Mouse (Mus musculus) right cerebral cortex, postnatal 14 days (tissue): ENCODE measurements around the gene Anapc1.
"Not testable (repeated sequence)": the region's sequence is repeated elsewhere in the genome, so short reads cannot be mapped to it uniquely, and the experiment has no call there.

Experiments used
- DNase-seq: peaks from one replicate; pipeline ENCODE4 v3.0.0; 2022

Gene Anapc1

DNA sequence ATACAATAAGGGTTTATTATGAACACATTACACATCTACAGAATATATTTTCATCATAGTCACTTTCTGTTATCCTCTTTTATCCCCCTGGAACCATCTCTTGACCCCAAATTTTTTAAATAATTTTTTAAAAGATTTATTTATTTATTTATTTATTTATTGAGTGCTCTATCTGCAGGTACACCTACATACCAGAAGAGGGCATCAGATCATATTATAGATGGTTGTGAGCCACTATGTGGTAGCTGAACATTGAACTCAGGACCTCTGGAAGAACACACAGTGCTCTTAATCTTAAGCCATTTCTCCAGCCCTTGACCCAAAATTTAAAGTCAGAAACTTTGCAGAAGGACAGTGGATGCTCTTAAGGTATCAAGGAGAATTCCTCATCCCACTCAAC is 7.4 kb upstream of the Anapc1 start:
- no peak for DNase-seq

DNA sequence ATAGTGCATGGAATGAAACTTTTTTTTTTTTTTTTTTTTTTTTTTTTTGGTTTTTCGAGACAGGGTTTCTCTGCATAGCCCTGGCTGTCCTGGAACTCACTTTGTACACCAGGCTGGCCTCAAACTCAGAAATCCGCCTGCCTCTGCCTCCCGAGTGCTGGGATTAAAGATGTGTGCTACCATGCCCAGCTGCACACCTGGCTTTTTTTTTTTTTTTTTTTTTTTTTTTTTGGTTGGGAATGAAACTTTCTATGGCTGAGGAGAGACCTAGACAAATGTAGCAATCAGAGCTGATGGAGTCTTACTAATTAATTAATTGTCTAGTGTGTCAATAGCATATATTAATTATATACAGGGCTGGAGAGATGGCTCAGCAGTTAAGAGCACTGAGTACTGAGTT is 6.6 kb upstream of the Anapc1 start:
- DNase-seq = not testable (repeated sequence)

GRCm38 (mm10) chr2:128693236-128693635 is 6.0 kb upstream of the Anapc1 start:
- no peak for DNase-seq

DNA sequence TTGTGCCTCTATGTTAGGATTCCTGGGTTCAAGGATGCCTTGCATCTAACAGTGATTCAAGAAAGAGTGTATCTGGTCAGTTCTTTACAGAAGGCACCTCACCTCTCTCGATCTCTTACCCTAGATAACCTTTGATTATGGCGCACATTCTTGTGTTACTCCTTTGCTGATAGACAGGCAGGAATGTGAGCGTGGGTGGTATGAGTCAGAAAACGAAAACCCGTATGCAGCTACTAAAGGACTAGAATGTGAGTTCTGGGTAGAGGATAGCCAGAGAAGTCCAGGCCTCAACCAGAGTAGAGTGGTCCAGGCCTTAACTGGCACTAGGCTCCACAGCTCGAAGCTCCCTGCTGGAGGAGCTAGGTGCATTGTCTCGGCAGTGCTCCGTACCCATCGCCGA is 5.6 kb upstream of the Anapc1 start:
- DNase-seq = no peak

DNA sequence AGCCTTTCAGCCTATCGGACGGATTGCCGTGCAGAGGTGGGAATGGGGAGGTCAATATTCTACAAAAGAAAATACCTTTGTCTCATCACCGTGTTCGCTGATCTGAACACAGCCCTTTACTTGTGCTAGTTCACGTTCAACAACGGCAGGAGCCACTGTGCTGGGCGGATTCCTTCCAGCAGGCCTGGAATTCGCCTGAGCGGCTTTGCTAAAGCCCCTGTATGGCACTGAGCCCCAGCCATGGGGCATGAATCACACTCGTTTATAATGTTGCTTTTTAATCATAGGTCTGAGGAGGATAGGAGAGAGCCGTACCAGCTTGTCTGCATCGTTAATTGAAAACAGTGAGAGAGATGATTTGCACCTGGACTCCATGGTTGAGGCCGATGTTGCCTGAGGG is 5.1 kb upstream of the Anapc1 start:
- DNase-seq = no peak

GRCm38 (mm10) chr2:128687558-128688120 is 448 bp upstream of the Anapc1 start:
- DNase-seq = no peak

- DNase-seq = no peak
Measured at GRCm38 (mm10) chr2:128680661-128681060, 6.5 kb downstream of the Anapc1 start.

GRCm38 (mm10) chr2:128620578-128620977 is 66.6 kb downstream of the Anapc1 start:
- DNase-seq = no peak

GRCm38 (mm10) chr2:128615366-128615765 is 71.8 kb downstream of the Anapc1 start:
- no peak for DNase-seq

DNA sequence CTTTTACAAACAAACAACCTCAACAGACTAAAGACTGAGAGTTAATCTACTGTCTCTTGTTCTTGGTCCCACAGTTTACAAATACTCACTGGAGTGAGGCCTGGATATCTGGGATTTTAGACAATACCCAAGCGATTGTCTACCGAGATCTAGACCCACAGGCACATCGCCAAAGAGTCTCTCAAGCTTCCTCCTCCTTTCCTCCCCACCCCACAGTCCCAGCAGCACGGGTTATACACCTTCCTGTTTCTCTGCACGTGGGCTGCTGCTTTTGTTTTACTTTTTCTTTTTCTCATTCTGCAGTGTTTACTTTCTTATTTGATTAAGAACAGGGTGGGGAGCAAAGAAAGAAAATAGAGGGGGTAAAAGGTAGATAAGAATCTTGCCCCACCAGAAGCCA is 73.8 kb downstream of the Anapc1 start:
- DNase-seq = no peak

GRCm38 (mm10) chr2:128612275-128612674 is 74.9 kb downstream of the Anapc1 start:
- no peak for DNase-seq

DNA sequence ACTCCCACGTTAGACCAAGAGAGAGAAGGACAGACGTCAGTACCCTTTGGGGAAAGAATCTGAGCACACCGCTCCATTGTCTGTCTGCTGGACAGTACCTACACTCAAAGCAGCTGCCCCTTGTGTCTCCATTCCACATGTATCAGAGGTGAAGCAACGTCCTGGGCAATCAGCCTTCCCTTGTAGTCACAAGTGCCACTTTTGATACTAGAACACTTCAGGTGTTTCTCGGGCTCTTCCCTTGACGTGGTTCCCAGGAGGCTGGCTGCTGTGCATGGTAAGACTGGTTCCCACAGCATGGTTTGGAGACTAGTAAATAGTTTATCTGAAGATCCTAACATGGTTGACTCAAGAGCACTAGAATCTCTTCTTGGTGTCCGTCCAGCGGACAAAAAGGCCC is 76.0 kb downstream of the Anapc1 start:
- no peak for DNase-seq

DNA sequence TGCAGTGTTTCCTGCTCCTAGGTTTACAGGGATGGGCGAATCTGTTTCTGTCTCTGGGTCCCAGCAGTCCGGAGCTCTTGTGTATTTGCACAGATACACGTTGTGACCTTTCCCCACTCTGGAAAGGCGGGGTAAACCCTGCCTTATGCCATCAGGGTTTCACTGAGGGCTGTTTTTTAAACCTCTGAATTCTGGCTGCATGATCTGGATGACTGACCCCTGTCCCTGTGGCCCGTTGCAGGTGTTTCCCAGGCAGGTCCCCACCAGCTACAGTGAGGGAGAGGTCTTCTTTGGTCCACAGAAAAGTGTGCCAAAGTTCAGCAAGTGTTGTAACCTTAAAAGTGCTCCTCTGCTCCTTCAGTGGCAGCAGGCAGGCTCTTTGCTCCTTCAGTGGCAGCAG is 77.9 kb downstream of the Anapc1 start:
- no peak for DNase-seq

GRCm38 (mm10) chr2:128601534-128601933 is 85.7 kb downstream of the Anapc1 start:
- no peak for DNase-seq

GRCm38 (mm10) chr2:128592301-128592700 is 94.9 kb downstream of the Anapc1 start:
- DNase-seq = no peak

- DNase-seq = no peak
Measured at GRCm38 (mm10) chr2:128590909-128591308, 96.3 kb downstream of the Anapc1 start, which contains the start of gene Spdye4c. Gene Spdye4c (plus strand): TSS chr2:128591209.

GRCm38 (mm10) chr2:128582881-128583280 is 104.3 kb downstream of the Anapc1 start:
- DNase-seq = no peak

- peak; percentile 85 for DNase-seq
Measured at GRCm38 (mm10) chr2:128572726-128573624, 114.2 kb downstream of the Anapc1 start.

GRCm38 (mm10) chr2:128571001-128571400 is 116.2 kb downstream of the Anapc1 start:
- DNase-seq = no peak

DNA sequence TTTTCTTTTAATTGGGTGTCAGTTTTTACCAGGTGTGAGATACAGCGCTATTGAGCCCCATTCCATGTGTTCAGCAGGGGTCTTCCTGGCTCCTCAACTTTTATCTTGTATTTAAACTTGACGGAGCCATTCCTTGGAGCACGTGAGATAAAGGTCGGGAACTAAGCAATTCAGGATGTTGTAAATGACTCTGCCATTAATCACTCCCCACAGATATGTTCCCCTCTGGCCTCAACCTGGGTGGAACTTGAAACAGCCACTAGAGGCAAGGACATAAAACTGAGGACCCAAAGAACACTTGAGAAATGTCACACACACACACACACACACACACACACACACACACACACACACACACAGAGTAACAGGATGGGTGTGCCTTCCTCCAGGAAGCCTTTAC is 118.7 kb downstream of the Anapc1 start:
- DNase-seq = no peak

GRCm38 (mm10) chr2:128568018-128568417 is 119.2 kb downstream of the Anapc1 start:
- DNase-seq = no peak

DNA sequence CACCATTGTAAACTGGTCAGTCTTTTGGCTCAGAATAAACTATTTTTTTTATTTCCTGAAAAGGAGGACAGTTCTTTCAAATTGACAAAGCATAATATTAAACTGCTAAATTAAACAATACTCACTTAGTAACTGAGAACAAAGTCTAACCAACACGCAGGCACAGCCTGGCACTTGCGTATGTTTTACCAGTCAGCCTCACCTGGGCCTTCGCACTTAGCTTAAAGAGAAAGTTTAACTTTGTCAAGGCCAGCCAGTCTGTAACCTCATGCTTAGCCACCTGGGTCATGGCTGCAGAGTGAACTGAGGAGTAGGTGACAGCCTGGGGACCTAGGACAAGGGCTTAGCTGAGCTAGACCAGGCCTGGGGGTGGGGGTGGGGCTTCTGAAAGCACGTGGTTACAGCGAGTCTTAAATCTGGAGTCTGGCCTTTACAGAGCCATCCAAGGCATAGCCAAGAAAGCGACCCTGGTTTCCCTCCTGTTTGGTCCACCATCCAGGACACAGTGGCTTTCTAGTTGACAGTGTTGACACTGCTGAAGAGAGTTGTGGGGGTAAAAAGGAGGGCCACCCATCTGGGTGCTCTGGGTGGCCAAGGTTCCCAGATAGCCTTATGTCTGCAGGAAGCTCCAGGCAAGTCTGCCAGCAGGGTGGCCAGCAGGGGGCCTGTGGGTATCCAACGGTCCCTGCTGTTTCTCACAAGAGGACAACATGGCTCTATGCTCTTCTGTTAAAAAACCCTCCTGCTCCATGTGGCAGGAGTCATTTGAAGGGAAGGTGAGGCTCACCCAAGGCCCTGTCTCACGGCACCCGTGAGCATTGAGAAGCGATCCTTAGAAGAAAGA is 120.7 kb downstream of the Anapc1 start:
- peak; percentile 32 for DNase-seq

GRCm38 (mm10) chr2:128565904-128566303 is 121.3 kb downstream of the Anapc1 start:
- no peak for DNase-seq

- DNase-seq = no peak
Measured at GRCm38 (mm10) chr2:128564195-128564594, 123.0 kb downstream of the Anapc1 start.
